Mouse (Mus musculus) hindbrain, embryonic 11.5 days (tissue): ENCODE measurements at regions not wholly inside any gene's neighbourhood (a gene's known extent, or its start where the extent isn't known, plus 50 kb on each side); places are given as distances from the start of the nearest gene placed in this dataset.

ENCODE experiments used
- ATAC-seq: fragments of 200-750 bp; cut with Nextera tagmentation; 2 replicates; pipeline ENCODE4 v1.8.0; 2017; ENCODE audit warnings: mild to moderate bottlenecking, moderate TSS enrichment, moderate library complexity; ENCODE audit not compliant: low FRiP score
- DNase-seq: peaks from one replicate; pipeline ENCODE4 v3.0.0-alpha.2; 2015; ENCODE audit warnings: low spot score
- H3K27ac ChIP-seq: fragments of 300-500 bp; sonication (generic); 2 replicates; pipeline ENCODE4 v1.5.1; 2014; ENCODE audit warnings: mild to moderate bottlenecking, low read depth, low read length
- H3K27me3 ChIP-seq: fragments of 300-500 bp; sonication (generic); 2 replicates; pipeline ENCODE4 v1.6.1; 2014; ENCODE audit warnings: mild to moderate bottlenecking, low read length, moderate library complexity, mixed read lengths; ENCODE audit not compliant: control insufficient read depth, insufficient read depth
- H3K36me3 ChIP-seq: fragments of 300-500 bp; sonication (generic); 2 replicates; pipeline ENCODE4 v1.6.1; 2014; ENCODE audit warnings: mild to moderate bottlenecking, low read length, moderate library complexity, mixed read lengths; ENCODE audit not compliant: control insufficient read depth, insufficient read depth
- H3K4me1 ChIP-seq: fragments of 300-500 bp; sonication (generic); replicated peaks from 2 replicates; pipeline ENCODE4 v1.6.1; 2014; ENCODE audit warnings: low read length, mixed read lengths; ENCODE audit not compliant: control insufficient read depth, insufficient read depth
- H3K4me2 ChIP-seq: fragments of 300-500 bp; sonication (generic); replicated peaks from 2 replicates; pipeline ENCODE4 v1.6.1; 2014; ENCODE audit warnings: mild to moderate bottlenecking, low read depth, low read length
- H3K4me3 ChIP-seq: fragments of 300-500 bp; sonication (generic); 2 replicates; pipeline ENCODE4 v1.5.1; 2014; ENCODE audit warnings: low read depth, low read length
- H3K9ac ChIP-seq: fragments of 300-500 bp; sonication (generic); 2 replicates; pipeline ENCODE4 v1.6.1; 2014; ENCODE audit warnings: low read depth, low read length
- H3K9me3 ChIP-seq: fragments of 300-500 bp; sonication (generic); 2 replicates; pipeline ENCODE4 v1.6.1; 2016; ENCODE audit warnings: low read length; ENCODE audit not compliant: control insufficient read depth
- WGBS: fragments of 180-500 bp; shearing (Covaris S2); extraction: QIAGEN DNeasy Blood & Tissue Kit; methylation state at CpG from one replicate; pipeline ENCODE4 v1.1.7; 2014; 5-methylcytosine and 5-hydroxymethylcytosine counted together

DNA sequence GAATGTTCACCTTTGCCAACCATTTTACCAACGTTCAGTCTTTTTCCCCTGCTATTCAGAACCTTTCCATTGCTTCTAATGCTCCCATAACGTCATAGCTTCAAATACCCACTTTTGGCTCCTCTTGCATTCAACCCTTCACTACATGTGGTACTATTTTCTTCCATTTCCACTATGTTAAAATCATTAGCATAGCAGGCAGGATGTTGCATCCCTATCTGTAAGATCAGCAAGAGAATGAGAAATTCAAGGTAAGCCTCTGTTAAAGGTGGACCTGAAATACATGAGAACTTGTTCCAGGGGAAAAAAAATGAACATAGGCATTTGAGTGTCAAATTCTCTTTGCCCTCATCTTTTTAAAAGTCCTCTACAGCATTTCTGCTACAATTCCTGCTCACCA is 1284.7 kb upstream of the Gm7489 start:
- H3K4me1 ChIP-seq: no peaks in the 10 kb centered on the region
- no peak for DNase-seq
- H3K9ac ChIP-seq: no peak overlapping the region
- H3K4me2 ChIP-seq: no peak overlapping the region
- H3K36me3 ChIP-seq: no peaks in the 10 kb centered on the region
- H3K27me3 ChIP-seq: no peaks in the 10 kb centered on the region
- no peaks in the 10 kb centered on the region for H3K9me3 ChIP-seq
- 68% methylated on average over 2 of the region's 2 CpGs for WGBS
- no peak for ATAC-seq
- H3K27ac ChIP-seq: no peak overlapping the region
- no peak overlapping the region for H3K4me3 ChIP-seq

GRCm38 (mm10) chr15:52639790-52640189 is 1244.9 kb upstream of the Gm7489 start:
- ATAC-seq (no peak), DNase-seq (no peak)
- no peak overlapping the region for H3K27ac ChIP-seq
- no peaks in the 10 kb centered on the region for H3K9me3 ChIP-seq
- no peak overlapping the region for H3K4me2 ChIP-seq
- no peaks in the 10 kb centered on the region for H3K4me1 ChIP-seq
- H3K27me3 ChIP-seq: no peaks in the 10 kb centered on the region
- WGBS: 94% methylated on average over 3 of the region's 3 CpGs
- H3K4me3 ChIP-seq: no peak overlapping the region
- H3K9ac ChIP-seq: no peak overlapping the region
- H3K36me3 ChIP-seq: no peaks in the 10 kb centered on the region

DNA sequence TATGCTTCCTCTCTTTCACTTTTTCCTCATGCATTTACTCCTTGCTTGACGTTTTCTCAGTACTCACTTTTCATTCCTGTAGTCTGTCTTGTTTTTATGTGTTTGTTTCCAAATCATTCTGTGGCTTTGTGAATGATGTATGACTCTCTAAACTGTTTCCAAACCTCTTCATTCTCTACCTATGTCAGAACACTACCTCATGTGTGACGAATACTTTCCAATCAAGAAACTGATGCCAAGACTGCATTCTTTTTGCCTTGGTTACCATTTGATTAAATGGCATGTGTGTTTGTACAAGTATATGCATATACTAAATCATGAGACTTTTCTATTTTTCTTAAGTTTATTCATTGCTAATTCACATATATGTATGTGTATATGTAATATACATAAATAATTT is 1238.7 kb upstream of the Gm7489 start:
- Histone ChIP-seq H3K27me3 (no peaks in the 10 kb centered on the region), H3K4me3 (no peak overlapping the region), H3K4me1 (no peaks in the 10 kb centered on the region), H3K9ac (no peak overlapping the region), H3K9me3 (no peaks in the 10 kb centered on the region), H3K36me3 (no peaks in the 10 kb centered on the region), H3K4me2 (no peak overlapping the region), H3K27ac (no peak overlapping the region)
- ATAC-seq (no peak), DNase-seq (no peak)
- 84% methylated on average over 2 of the region's 2 CpGs for WGBS

DNA sequence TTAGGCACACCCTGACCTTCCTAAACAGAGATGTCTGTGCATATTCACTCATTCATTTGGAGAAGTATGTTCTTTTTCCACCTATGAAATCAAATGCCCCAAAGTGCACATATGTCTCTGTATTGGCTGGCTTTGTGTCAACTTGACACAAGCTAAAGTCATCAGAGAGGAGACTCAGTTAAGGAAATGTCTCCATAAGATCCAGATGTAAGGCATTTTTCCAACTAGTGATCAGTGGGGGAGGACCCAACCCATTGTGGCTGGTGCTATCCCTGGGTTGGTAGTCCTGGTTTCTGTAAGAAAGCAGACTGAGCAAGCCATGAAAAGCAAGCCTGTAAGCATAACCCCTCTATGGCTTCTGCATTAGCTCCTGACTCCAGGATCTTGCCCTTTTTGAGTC is 1226.8 kb upstream of the Gm7489 start:
- Histone ChIP-seq H3K4me2 (no peak overlapping the region), H3K4me3 (no peak overlapping the region), H3K27ac (no peak overlapping the region), H3K36me3 (no peaks in the 10 kb centered on the region), H3K27me3 (no peaks in the 10 kb centered on the region), H3K9me3 (no peaks in the 10 kb centered on the region), H3K4me1 (no peaks in the 10 kb centered on the region), H3K9ac (no peak overlapping the region)
- no peak for DNase-seq
- no peak for ATAC-seq
